Mouse (Mus musculus): ENCODE data around the gene Asap2.

DNA sequence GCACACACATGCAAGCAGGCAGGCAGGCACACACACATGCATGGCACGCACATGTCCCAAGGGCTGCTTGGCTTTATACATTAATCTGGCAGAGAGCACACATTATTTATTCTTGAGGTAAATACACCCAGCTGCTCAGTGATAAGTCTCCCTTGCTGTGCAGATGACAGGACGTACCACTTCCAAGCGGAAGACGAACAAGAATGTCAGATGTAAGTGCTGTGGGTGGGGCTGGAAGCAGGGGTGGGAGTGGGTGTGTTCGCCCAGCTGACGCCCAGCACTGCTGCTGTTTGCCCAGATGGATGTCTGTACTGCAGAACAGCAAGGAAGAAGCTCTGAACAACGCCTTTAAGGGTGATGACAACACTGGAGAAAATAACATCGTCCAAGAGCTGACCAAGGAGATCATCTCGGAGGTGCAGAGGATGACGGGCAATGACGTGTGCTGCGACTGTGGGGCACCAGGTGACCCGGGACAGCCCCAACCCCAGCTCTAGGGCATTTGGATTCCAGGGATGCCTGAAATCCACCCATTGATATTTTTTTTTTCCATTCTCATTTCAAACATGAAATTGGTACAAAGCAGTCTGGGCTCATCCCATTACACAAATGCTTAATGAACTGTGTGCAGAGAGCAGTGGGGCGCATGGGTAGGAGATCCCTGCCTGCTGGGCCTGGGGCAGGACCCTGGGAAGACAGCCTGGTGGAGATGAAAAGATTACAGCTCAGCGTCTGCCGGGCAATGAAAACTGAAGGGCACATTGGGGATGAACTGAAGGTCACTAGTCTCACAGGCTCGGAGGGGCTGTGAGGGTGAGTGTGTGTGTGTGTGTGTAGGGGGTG is 239.0 kb downstream of the Asap2 start:
- no peak for TF ChIP-seq TAL1 (IDR thresholded peaks at IDR 0.05; ENCODE audit: low read length)
- TF ChIP-seq GATA1 (IDR thresholded peaks at IDR 0.05; ENCODE audit: low read length) = no peak

Measured in erythroblast, embryonic 14.5 days (primary cell).